Mouse (Mus musculus): ENCODE measurements at regions not wholly inside any gene's neighbourhood (a gene's known extent, or its start where the extent isn't known, plus 50 kb on each side); places are given as distances from the start of the nearest gene placed in this dataset.

GRCm38 (mm10) chr13:84749214-84749613, 440.0 kb upstream of the Ccnh start:
- TF ChIP-seq CTCF (IDR thresholded peaks at IDR 0.05; ENCODE audit: low read depth) (no peak), EP300 (optimal IDR thresholded peaks at IDR 0.05) (no peak)
